Mouse (Mus musculus): ENCODE results near the gene Cbx5. TPM values are rescaled to one million over a fixed set of nuclear protein-coding genes. Genes with fewer than 3 reads are reported as not detected.
A peak's percentile ranks its signal among the peaks of the same experiment; 100 is the strongest.

The Cbx5 gene
- polyA plus RNA-seq, 1 experiment from 2014 or later = 91.8 TPM

DNA sequence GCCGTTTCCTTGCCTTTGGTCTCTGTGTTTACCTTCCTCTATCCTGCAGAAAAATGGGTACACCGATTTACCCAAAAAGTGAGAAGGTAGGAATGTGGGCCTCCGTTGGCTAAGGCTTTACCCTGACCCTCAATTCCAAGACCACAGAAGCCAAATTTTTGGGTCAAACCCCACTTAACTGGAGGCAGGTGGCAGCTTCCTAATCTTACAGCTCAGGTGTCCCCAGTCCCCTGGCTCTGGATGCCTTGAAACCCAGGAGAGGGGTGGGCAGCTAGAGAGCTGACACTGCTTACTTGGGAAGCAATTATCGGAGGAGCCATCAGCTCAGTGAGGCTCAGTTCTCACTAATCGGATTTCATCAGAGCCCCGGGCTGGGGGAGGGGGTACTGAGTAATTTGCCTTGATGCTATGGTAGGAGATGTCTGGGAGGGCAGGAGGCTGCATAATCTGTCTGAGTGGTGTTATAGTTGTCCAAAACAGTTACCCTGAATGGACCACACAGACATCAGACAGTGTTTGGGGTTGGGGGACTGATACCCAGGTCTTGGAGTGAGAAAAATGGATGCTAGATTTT is 72.5 kb downstream of the Cbx5 start, which contains the start of gene Smug1:
Gene Smug1 (minus strand): TSS at position 51 of the 574 bp plus-strand sequence.
- Histone ChIP-seq H3K9ac (no peak within 1 kb of the TSS), H3K27me3 (replicated peaks) (peaks cover 44% of the 10 kb centered on the region), H3K27ac (no peak within 1 kb of the TSS), H3K4me3 (replicated peaks) (no peak within 1 kb of the TSS), H3K9me3 (no peaks in the 10 kb centered on the region), H3K4me1 (peaks cover 41% of the 10 kb centered on the region), H3K36me3 (no peaks in the 10 kb centered on the region), H3K4me2 (no peak within 1 kb of the TSS)
- 43% methylated on average over 6 of the region's 6 CpGs for WGBS
- no peak for ATAC-seq (ENCODE audit: insufficient read depth, low FRiP score, low read depth)

DNA sequence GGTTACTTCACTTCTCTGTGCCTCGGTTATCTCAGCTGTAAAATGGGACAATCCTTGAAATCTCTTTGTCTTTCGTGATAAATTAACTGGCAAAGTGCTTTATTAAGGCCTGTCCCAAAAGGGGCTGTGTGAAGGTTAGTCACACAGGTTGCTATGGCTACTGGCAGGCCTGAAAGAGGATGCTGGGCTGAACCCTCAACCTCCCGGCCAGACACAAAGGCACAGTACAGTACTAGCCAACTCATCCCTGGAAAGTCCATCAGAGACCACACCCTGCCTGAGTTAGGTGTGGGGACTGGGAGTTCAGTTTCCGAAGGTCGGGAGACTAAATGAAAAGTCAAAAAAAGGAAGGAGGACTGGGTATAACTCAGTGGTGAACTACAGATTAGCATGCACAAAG is 73.7 kb downstream of the Cbx5 start:
- no peak overlapping the region for H3K4me2 ChIP-seq
- H3K9ac ChIP-seq = no peak overlapping the region
- WGBS = 46% methylated on average over 5 of the region's 5 CpGs
- peaks cover 34% of the 10 kb centered on the region for H3K4me1 ChIP-seq
- H3K36me3 ChIP-seq = no peaks in the 10 kb centered on the region
- H3K27me3 ChIP-seq (replicated peaks) = peaks cover 33% of the 10 kb centered on the region
- ATAC-seq (ENCODE audit: insufficient read depth, low FRiP score, low read depth) = no peak
- no peaks in the 10 kb centered on the region for H3K9me3 ChIP-seq
- H3K27ac ChIP-seq = no peak overlapping the region
- H3K4me3 ChIP-seq (replicated peaks) = no peak overlapping the region

DNA sequence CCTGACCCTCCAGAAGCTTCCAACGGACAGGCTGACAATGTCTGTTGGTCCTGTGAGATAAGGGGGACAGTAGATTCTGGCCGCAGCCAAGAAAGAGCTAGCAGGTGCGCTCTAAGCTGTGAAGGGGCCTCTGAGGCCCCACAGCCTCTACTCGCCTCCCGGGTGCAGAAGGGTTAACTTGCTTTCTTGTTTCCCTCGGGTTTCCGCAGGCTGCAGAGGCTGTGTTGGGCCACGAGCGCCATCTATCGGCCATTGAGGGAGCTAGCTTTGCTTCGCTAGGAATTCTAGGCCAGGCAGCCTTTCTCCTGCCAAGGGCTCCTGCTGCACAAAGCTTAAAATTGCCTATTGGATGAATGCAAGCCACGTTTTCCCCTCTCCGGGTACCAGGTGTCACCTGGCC is 74.2 kb downstream of the Cbx5 start:
- Histone ChIP-seq H3K9ac (no peak overlapping the region), H3K27ac (no peak overlapping the region), H3K4me3 (replicated peaks) (no peak overlapping the region), H3K4me2 (peak overlapping the region; percentile 19; the same call in 1 of the 2 replicates), H3K9me3 (no peaks in the 10 kb centered on the region), H3K36me3 (no peaks in the 10 kb centered on the region), H3K4me1 (peaks cover 34% of the 10 kb centered on the region), H3K27me3 (replicated peaks) (peaks cover 31% of the 10 kb centered on the region)
- 1% methylated on average over 13 of the region's 13 CpGs for WGBS
- peak; percentile 10; the same call in 1 of the 2 replicates for ATAC-seq (ENCODE audit: insufficient read depth, low FRiP score, low read depth)

DNA sequence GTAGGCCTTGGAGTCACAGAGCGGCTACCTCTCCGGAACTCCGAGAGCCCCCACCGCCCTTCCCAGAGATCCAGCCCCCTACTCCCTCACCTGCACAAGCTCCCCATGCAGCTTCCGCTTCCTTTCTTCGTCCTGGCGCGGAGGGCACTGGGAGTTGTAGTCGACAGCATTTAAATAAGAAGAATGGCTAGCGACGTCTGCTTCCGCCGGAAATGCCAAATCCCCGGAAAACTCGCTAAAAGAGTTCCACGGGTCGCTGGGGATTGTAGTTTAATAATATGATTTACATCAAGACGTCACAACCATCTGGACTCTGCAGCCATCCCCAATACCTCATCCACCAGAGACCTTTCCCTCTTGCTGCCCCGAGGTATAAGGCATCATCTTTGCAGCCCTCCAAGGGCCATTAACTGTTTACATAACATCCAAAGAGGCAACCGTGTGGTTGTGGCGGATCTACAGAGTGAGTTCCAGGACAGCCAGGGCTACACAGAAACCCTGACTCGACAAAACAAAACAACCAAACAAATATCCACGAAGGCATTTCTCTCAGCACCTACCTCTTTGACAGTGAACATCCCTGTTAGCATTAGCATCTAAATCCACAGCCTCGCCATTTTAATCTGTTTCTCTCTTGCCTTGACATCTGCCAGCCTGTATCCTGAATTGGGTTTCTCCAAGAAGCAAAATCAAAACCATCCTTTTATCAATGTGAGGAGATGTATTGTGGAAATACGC is 76.3 kb downstream of the Cbx5 start:
- peak; percentile 75 for ATAC-seq (ENCODE audit: insufficient read depth, low FRiP score, low read depth)
- Histone ChIP-seq H3K4me1 (peaks cover 15% of the 10 kb centered on the region), H3K4me3 (replicated peaks) (peak overlapping the region; percentile 74), H3K9ac (peak overlapping the region; percentile 64; the same call in 1 of the 2 replicates), H3K4me2 (peak overlapping the region; percentile 73), H3K27me3 (replicated peaks) (peaks cover 14% of the 10 kb centered on the region; the same call in 1 of the 2 replicates), H3K36me3 (no peaks in the 10 kb centered on the region), H3K9me3 (no peaks in the 10 kb centered on the region), H3K27ac (no peak overlapping the region)
- WGBS = 10% methylated on average over 25 of the region's 25 CpGs

DNA sequence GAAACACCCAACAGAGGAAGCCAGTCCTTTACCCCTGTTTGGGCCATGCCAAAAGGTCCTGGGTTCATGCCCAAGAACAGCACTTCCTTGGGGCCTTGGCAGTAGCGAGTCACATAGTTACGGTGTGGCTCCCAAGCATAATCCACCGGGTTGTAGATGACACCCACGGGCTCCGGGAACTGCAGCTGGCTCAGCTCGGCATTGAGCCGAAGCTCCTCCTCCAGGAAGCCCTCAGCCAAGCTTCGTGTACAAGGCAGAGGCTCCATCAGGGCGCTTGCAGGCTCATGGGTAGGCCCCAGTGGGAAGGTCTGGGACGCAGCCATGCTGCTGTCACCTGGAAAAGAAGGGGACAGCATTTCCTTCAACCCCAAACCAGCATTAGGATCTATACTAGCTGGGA is 82.0 kb downstream of the Cbx5 start:
- no peaks in the 10 kb centered on the region for H3K27me3 ChIP-seq (replicated peaks)
- H3K9me3 ChIP-seq = no peaks in the 10 kb centered on the region
- H3K4me3 ChIP-seq (replicated peaks) = no peak overlapping the region
- H3K36me3 ChIP-seq = no peaks in the 10 kb centered on the region
- H3K9ac ChIP-seq = no peak overlapping the region
- no peak for ATAC-seq (ENCODE audit: insufficient read depth, low FRiP score, low read depth)
- WGBS = 80% methylated on average over 10 of the region's 10 CpGs
- peaks cover 4% of the 10 kb centered on the region; the same call in 1 of the 2 replicates for H3K4me1 ChIP-seq
- no peak overlapping the region for H3K4me2 ChIP-seq
- no peak overlapping the region for H3K27ac ChIP-seq

DNA sequence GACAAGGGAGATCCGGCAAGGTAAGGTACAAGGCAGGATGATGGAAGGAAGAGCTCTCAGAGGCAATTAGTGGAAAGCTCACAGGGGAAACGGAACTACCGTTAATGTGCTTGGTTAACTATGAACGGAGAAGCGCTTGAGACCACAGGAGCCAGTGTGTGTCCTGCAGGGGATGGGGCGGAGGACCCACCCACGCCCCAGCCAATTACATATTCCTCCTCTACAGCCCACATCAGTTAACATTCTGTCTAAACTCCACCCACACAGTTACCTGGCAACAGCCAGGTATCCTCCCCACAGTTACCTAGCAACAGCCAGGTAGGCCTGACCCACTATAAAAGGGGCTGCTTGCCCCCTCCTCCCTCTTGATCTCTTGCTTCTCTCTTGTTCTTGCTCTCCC is 82.7 kb downstream of the Cbx5 start:
- Histone ChIP-seq H3K27me3 (replicated peaks) (no peaks in the 10 kb centered on the region), H3K27ac (no peak overlapping the region), H3K4me1 (no peaks in the 10 kb centered on the region), H3K9me3 (no peaks in the 10 kb centered on the region), H3K9ac (no peak overlapping the region), H3K36me3 (no peaks in the 10 kb centered on the region), H3K4me2 (no peak overlapping the region), H3K4me3 (replicated peaks) (no peak overlapping the region)
- WGBS = 55% methylated on average over 7 of the region's 7 CpGs
- no peak for ATAC-seq (ENCODE audit: insufficient read depth, low FRiP score, low read depth)

DNA sequence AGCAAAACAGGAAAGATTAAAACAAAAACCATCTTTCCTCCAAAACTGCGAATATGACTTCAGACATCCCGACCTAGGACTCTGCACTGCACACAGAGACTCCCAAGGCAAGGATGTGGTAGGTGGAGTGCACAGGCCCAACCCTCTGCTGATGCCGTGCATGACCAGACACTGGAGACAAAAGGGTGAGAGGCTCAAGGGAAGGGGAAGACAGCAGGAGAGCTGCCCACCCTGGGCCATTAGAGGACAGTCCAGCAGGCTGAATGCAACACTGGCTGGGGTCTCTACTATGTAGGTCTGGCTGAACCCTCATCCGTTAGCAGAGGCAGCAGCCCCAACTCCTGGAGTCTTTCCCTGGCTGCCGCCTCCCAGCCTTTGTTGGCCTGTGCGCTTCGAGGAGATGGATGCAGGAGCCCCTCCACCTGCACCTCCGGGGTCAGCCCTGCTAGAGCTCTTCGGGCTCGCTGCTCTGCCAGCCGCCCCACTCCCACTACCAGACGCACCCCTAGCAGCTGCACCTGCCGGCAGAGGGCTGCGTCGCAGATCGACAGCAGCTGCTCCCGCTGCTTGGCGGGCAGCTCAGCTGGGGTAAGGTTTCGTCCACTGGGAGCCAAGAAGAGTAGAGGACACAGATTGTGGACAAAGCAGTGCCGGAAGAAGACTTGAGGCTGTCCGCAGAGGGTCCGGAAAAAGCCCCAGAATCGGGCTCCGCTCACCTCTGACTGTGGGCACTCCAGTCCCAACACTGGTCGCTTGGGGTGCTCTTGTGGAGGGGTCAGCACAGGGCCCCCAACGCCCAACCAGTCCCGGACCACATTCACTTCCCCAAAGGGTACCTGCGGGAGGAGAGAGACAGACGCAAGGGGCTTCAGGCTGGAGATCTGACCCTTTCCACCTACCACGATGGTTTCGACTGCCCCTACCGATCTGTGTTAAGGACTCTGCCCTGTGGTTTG is 84.0 kb downstream of the Cbx5 start:
- ATAC-seq (ENCODE audit: insufficient read depth, low FRiP score, low read depth) = no peak
- Histone ChIP-seq H3K36me3 (no peaks in the 10 kb centered on the region), H3K27me3 (replicated peaks) (no peaks in the 10 kb centered on the region), H3K27ac (no peak overlapping the region), H3K4me2 (no peak overlapping the region), H3K4me3 (replicated peaks) (no peak overlapping the region), H3K9me3 (no peaks in the 10 kb centered on the region), H3K9ac (no peak overlapping the region), H3K4me1 (no peaks in the 10 kb centered on the region)
- WGBS = 42% methylated on average over 32 of the region's 32 CpGs

DNA sequence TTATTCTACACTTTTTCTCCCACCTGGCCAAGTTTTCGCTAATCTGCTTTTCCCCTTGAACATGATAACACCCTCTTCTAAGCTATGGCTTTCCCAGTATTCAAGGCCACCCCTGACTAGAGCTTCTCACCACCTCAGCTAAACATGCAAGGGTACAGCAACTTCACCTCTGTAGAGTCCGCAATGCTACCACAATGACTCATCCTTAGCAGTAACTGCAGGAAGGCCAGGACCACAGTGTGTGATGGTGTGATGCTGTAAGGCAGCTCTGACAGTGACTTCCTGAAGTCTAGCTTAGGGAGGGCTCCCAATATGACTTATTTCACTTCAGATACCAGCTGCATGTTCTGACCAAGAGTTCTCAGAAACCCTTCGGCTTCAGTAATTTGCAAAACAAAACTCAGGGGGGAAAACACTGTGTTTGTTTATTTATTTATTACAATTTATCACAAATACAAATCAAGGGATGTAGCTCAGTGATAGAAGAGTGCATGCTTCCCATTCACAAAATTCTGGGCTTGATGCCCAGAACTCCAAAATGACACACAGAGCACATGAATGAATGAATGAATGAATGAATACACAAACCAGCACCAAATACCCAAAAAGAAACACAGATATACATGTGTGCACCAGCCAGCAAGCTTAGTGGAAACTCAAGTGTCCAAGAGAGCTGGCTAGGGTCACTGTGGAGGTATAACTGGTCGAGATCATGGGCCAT is 86.6 kb downstream of the Cbx5 start:
- Histone ChIP-seq H3K4me2 (no peak overlapping the region), H3K9ac (no peak overlapping the region), H3K9me3 (no peaks in the 10 kb centered on the region), H3K36me3 (no peaks in the 10 kb centered on the region), H3K27ac (no peak overlapping the region), H3K27me3 (replicated peaks) (peaks cover 2% of the 10 kb centered on the region; the same call in 1 of the 2 replicates), H3K4me3 (replicated peaks) (no peak overlapping the region), H3K4me1 (no peaks in the 10 kb centered on the region)
- WGBS = 86% methylated on average over 4 of the region's 4 CpGs
- no peak for ATAC-seq (ENCODE audit: insufficient read depth, low FRiP score, low read depth)

DNA sequence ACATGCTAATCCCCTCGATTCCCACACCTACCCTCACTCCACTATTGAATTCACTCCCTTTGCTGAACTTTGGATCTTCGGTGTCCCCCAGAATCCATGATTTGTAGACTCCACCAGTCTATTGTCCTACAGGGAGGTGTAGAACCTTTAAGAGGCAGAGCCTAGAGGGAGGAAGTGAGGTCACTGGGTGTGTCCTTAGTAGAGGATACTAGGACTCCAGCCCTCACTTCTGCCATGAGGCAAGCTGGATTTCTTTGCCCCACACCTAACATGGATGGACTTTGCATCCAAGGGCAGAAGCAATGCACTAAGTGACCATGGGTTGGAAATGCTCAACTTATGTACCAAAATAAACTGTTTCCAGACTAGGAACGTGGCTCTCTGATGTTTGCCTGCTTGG is 87.2 kb downstream of the Cbx5 start:
- Histone ChIP-seq H3K27me3 (replicated peaks) (peaks cover 9% of the 10 kb centered on the region), H3K27ac (no peak overlapping the region), H3K36me3 (no peaks in the 10 kb centered on the region), H3K4me1 (0 out of 2 replicates have a peak, but pooled peaks cover 2% of the 10 kb centered on the region), H3K9me3 (no peaks in the 10 kb centered on the region), H3K9ac (no peak overlapping the region), H3K4me3 (replicated peaks) (no peak overlapping the region), H3K4me2 (no peak overlapping the region)
- 84% methylated on average over 3 of the region's 3 CpGs for WGBS
- no peak for ATAC-seq (ENCODE audit: insufficient read depth, low FRiP score, low read depth)

DNA sequence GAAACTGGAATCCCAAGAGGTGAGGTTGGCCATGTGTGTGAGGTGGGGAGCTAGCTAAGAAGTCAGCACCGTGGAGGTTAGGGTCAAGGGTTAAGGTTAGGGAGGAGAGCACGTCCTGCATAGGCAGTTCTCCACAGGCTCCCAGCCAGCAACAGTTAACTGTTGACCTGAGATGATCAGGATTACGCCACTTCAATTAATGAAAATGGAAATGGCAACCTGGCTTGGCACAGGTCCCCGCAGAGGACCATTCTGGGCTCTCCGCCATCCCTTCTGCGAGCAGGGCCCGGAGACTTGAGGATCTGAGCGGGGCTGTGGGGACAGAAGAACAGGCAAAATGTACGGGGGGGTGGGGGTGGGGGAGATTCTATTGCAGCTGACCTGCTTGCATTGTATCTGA is 91.8 kb downstream of the Cbx5 start:
- Histone ChIP-seq H3K27me3 (replicated peaks) (peaks cover 36% of the 10 kb centered on the region), H3K4me1 (peaks cover 12% of the 10 kb centered on the region; the same call in 1 of the 2 replicates), H3K9ac (no peak overlapping the region), H3K9me3 (no peaks in the 10 kb centered on the region), H3K4me2 (no peak overlapping the region), H3K36me3 (no peaks in the 10 kb centered on the region), H3K4me3 (replicated peaks) (no peak overlapping the region), H3K27ac (no peak overlapping the region)
- WGBS = 52% methylated on average over 9 of the region's 9 CpGs
- no peak for ATAC-seq (ENCODE audit: insufficient read depth, low FRiP score, low read depth)

DNA sequence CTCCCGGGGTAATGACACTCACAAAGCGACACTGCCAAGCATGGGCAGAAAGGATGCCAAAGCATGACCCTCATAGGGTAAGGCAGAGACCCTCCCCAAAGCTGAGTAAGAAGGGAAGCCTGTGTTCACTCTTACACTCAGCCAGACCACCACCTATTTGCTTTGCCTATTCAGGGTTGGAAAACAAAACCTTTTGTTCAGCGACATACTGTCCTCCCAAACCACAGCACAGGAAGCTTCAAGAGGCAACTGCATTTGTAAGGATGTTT is 92.3 kb downstream of the Cbx5 start:
- Histone ChIP-seq H3K4me1 (peaks cover 12% of the 10 kb centered on the region; the same call in 1 of the 2 replicates), H3K4me2 (peak overlapping the region; percentile 92), H3K36me3 (no peaks in the 10 kb centered on the region), H3K27ac (no peak overlapping the region), H3K9ac (no peak overlapping the region), H3K4me3 (replicated peaks) (peak overlapping the region; percentile 44; the same call in 1 of the 2 replicates), H3K9me3 (no peaks in the 10 kb centered on the region), H3K27me3 (replicated peaks) (peaks cover 36% of the 10 kb centered on the region)
- WGBS = 28% methylated on average over 3 of the region's 3 CpGs
- no peak for ATAC-seq (ENCODE audit: insufficient read depth, low FRiP score, low read depth)
